Mouse (Mus musculus): ENCODE results near the gene Garnl3. TPM values are rescaled to one million over a fixed set of nuclear protein-coding genes. Genes with fewer than 3 reads are reported as not detected.
A peak's percentile ranks its signal among the peaks of the same experiment; 100 is the strongest.

Garnl3 gene
- total and polyA plus RNA-seq, 3 experiments: 0.55 to 2.6 TPM; not detected in 1

GRCm38 (mm10) chr2:33086671-33087363 is 44.6 kb downstream of the Garnl3 start:
- Histone ChIP-seq H3K36me3 (replicated peaks) (no peaks in the 10 kb centered on the region), H3K27me3 (ENCODE audit: insufficient read depth, low read length) (peaks cover 7% of the 10 kb centered on the region), H3K4me3 (ENCODE audit: low read depth, low read length) (no peak overlapping the region), H3K9me3 (replicated peaks) (no peaks in the 10 kb centered on the region), H3K4me1 (ENCODE audit: insufficient read depth, low read depth, low read length) (no peaks in the 10 kb centered on the region)
- ATAC-seq (ENCODE audit: extremely low read depth, insufficient number of reproducible peaks, low FRiP score, poor library complexity, severe bottlenecking) (no peak), DNase-seq (ENCODE audit: low spot score) (peak; percentile 2)
- TF ChIP-seq POLR2AphosphoS5 (IDR thresholded peaks at IDR 0.05; ENCODE audit: insufficient replicate concordance, low read depth, low read length) (no peak), TAL1 (conservative IDR thresholded peaks at IDR 0.05; ENCODE audit: low read depth, low read length) (no peak), GATA1 (IDR thresholded peaks at IDR 0.05; ENCODE audit: borderline replicate concordance, low read length) (no peak), CTCF (IDR thresholded peaks at IDR 0.05; ENCODE audit: low read depth, low read length) (no peak), GATA2 (IDR thresholded peaks at IDR 0.05; ENCODE audit: borderline replicate concordance, low read depth, low read length) (no peak)

- no peaks in the 10 kb centered on the region for H3K36me3 ChIP-seq (replicated peaks)
- H3K4me1 ChIP-seq (ENCODE audit: insufficient read depth, low read depth, low read length): no peaks in the 10 kb centered on the region
- no peak for TF ChIP-seq POLR2AphosphoS5 (IDR thresholded peaks at IDR 0.05; ENCODE audit: insufficient replicate concordance, low read depth, low read length)
These were observed 45.3 kb downstream of the Garnl3 start for GRCm38 (mm10) chr2:33086016-33086596.

GRCm38 (mm10) chr2:33084221-33084620 is 47.2 kb downstream of the Garnl3 start:
- H3K9me3 ChIP-seq (replicated peaks): no peaks in the 10 kb centered on the region
- no peaks in the 10 kb centered on the region for H3K4me1 ChIP-seq (ENCODE audit: insufficient read depth, low read depth, low read length)
- no peak for DNase-seq (ENCODE audit: low spot score)
- ATAC-seq (ENCODE audit: extremely low read depth, insufficient number of reproducible peaks, low FRiP score, poor library complexity, severe bottlenecking): no peak
- no peak for TF ChIP-seq GATA2 (IDR thresholded peaks at IDR 0.05; ENCODE audit: borderline replicate concordance, low read depth, low read length)
- no peak for TF ChIP-seq POLR2AphosphoS5 (IDR thresholded peaks at IDR 0.05; ENCODE audit: insufficient replicate concordance, low read depth, low read length)
- TF ChIP-seq CTCF (IDR thresholded peaks at IDR 0.05; ENCODE audit: low read depth, low read length): no peak
- TF ChIP-seq GATA1 (IDR thresholded peaks at IDR 0.05; ENCODE audit: borderline replicate concordance, low read length): no peak
- no peak for TF ChIP-seq TAL1 (conservative IDR thresholded peaks at IDR 0.05; ENCODE audit: low read depth, low read length)
- H3K4me3 ChIP-seq (ENCODE audit: low read depth, low read length): no peak overlapping the region
- H3K27me3 ChIP-seq (ENCODE audit: insufficient read depth, low read length): peaks cover 7% of the 10 kb centered on the region
- H3K36me3 ChIP-seq (replicated peaks): no peaks in the 10 kb centered on the region

More at GRCm38 (mm10) chr2:33086016-33086596, 45.3 kb downstream of the Garnl3 start:
- ATAC-seq (ENCODE audit: extremely low read depth, insufficient number of reproducible peaks, low FRiP score, poor library complexity, severe bottlenecking) (no peak), DNase-seq (ENCODE audit: low spot score) (no peak)
- Histone ChIP-seq H3K27me3 (ENCODE audit: insufficient read depth, low read length) (peaks cover 7% of the 10 kb centered on the region), H3K9me3 (replicated peaks) (no peaks in the 10 kb centered on the region), H3K4me3 (ENCODE audit: low read depth, low read length) (no peak overlapping the region)

- TF ChIP-seq GATA1 (IDR thresholded peaks at IDR 0.05; ENCODE audit: borderline replicate concordance, low read length): no peak
- TF ChIP-seq CTCF (IDR thresholded peaks at IDR 0.05; ENCODE audit: low read depth, low read length): no peak
- TF ChIP-seq TAL1 (conservative IDR thresholded peaks at IDR 0.05; ENCODE audit: low read depth, low read length): no peak
- Histone ChIP-seq H3K36me3 (replicated peaks) (no peaks in the 10 kb centered on the region), H3K27me3 (ENCODE audit: insufficient read depth, low read length) (peaks cover 7% of the 10 kb centered on the region), H3K4me1 (ENCODE audit: insufficient read depth, low read depth, low read length) (no peaks in the 10 kb centered on the region), H3K4me3 (ENCODE audit: low read depth, low read length) (no peak overlapping the region), H3K9me3 (replicated peaks) (no peaks in the 10 kb centered on the region)
- ATAC-seq (ENCODE audit: extremely low read depth, insufficient number of reproducible peaks, low FRiP score, poor library complexity, severe bottlenecking): no peak
- no peak for DNase-seq (ENCODE audit: low spot score)
These were observed 51.3 kb downstream of the Garnl3 start for GRCm38 (mm10) chr2:33080166-33080565.

- no peak for DNase-seq (ENCODE audit: low spot score)
- H3K27me3 ChIP-seq (ENCODE audit: insufficient read depth, low read length): peaks cover 13% of the 10 kb centered on the region
- peak; percentile 45; the same call in 1 of the 2 replicates for TF ChIP-seq CTCF (IDR thresholded peaks at IDR 0.05; ENCODE audit: low read depth, low read length)
- no peak for TF ChIP-seq POLR2AphosphoS5 (IDR thresholded peaks at IDR 0.05; ENCODE audit: insufficient replicate concordance, low read depth, low read length)
- TF ChIP-seq GATA2 (IDR thresholded peaks at IDR 0.05; ENCODE audit: borderline replicate concordance, low read depth, low read length): no peak
- TF ChIP-seq GATA1 (IDR thresholded peaks at IDR 0.05; ENCODE audit: borderline replicate concordance, low read length): no peak
These were observed 54.2 kb downstream of the Garnl3 start for GRCm38 (mm10) chr2:33077252-33077651.

GRCm38 (mm10) chr2:33074931-33075330 is 56.5 kb downstream of the Garnl3 start:
- Histone ChIP-seq H3K9me3 (replicated peaks) (no peaks in the 10 kb centered on the region), H3K36me3 (replicated peaks) (no peaks in the 10 kb centered on the region), H3K27me3 (ENCODE audit: insufficient read depth, low read length) (peaks cover 11% of the 10 kb centered on the region), H3K4me3 (ENCODE audit: low read depth, low read length) (no peak overlapping the region), H3K4me1 (ENCODE audit: insufficient read depth, low read depth, low read length) (no peaks in the 10 kb centered on the region)
- TF ChIP-seq POLR2AphosphoS5 (IDR thresholded peaks at IDR 0.05; ENCODE audit: insufficient replicate concordance, low read depth, low read length) (no peak), GATA2 (IDR thresholded peaks at IDR 0.05; ENCODE audit: borderline replicate concordance, low read depth, low read length) (no peak), GATA1 (IDR thresholded peaks at IDR 0.05; ENCODE audit: borderline replicate concordance, low read length) (no peak), CTCF (IDR thresholded peaks at IDR 0.05; ENCODE audit: low read depth, low read length) (no peak), TAL1 (conservative IDR thresholded peaks at IDR 0.05; ENCODE audit: low read depth, low read length) (no peak)
- DNase-seq (ENCODE audit: low spot score) (no peak), ATAC-seq (ENCODE audit: extremely low read depth, insufficient number of reproducible peaks, low FRiP score, poor library complexity, severe bottlenecking) (no peak)

More at GRCm38 (mm10) chr2:33077252-33077651, 54.2 kb downstream of the Garnl3 start:
- no peaks in the 10 kb centered on the region for H3K4me1 ChIP-seq (ENCODE audit: insufficient read depth, low read depth, low read length)
- ATAC-seq (ENCODE audit: extremely low read depth, insufficient number of reproducible peaks, low FRiP score, poor library complexity, severe bottlenecking): no peak
- H3K4me3 ChIP-seq (ENCODE audit: low read depth, low read length): no peak overlapping the region
- H3K9me3 ChIP-seq (replicated peaks): no peaks in the 10 kb centered on the region
- H3K36me3 ChIP-seq (replicated peaks): no peaks in the 10 kb centered on the region
